Mouse (Mus musculus) thymus, adult 2 months (tissue): Measurements from ENCODE around the gene Vti1a.

Experiments used
- CTCF ChIP-seq: fragments of 200-500 bp; IDR thresholded peaks from 2 replicates; pipeline ENCODE4 v1.5.1; 2012; ENCODE audit warnings: mild to moderate bottlenecking, control low read depth, low read length, moderate library complexity, borderline replicate concordance; ENCODE audit not compliant: control insufficient read depth, poor library complexity, insufficient read depth; ENCODE audit errors: extremely low read depth
- POLR2A ChIP-seq: fragments of 200-500 bp; IDR thresholded peaks from 2 replicates; pipeline ENCODE4 v1.6.1; 2012; ENCODE audit warnings: mild to moderate bottlenecking, low read length, control low read depth, moderate library complexity; ENCODE audit not compliant: control insufficient read depth, poor library complexity, insufficient read depth; ENCODE audit errors: extremely low read depth

DNA sequence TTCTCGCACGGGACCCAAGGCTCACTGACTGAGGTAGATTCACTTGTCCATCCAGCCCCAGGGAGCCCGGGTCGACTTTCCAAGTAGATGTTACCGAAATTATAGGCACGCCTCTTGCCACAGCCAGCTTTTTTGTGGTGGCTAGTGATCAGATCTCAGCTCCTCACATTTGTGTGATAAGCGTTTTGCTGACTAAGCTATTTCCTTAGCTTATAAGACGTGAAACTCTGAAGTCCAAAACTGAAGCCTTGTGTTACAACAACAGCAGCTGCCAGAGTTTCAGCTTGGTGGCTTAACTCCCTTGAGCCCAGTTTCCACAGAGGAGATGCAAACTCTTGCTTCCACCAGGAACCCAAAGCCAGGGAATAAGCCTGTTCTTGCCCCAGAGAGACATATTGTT lies 6.5 kb downstream of the Vti1a start:
- TF ChIP-seq POLR2A (no peak), CTCF (no peak)
